Mouse (Mus musculus) liver, embryonic 13.5 days (tissue): ENCODE results near the gene Trappc6a. TPM values are rescaled to one million over a fixed set of nuclear protein-coding genes. Genes with fewer than 3 reads are reported as not detected.
"Not testable (repeated sequence)": the region's sequence is repeated elsewhere in the genome, so short reads cannot be mapped to it uniquely, and the experiment has no call there.

ENCODE experiments used
- ATAC-seq: fragments of 200-750 bp; cut with Nextera tagmentation; 2 replicates; pipeline ENCODE4 v1.8.0; 2017; ENCODE audit warnings: low read depth, mild to moderate bottlenecking, moderate number of reproducible peaks, moderate library complexity
- DNase-seq: peaks from one replicate; pipeline ENCODE4 v3.0.0; 2022
- H3K27ac ChIP-seq: fragments of 300-500 bp; sonication (generic); 2 replicates; pipeline ENCODE4 v1.5.1; 2015; ENCODE audit warnings: moderate library complexity, mild to moderate bottlenecking, inconsistent platforms
- H3K27me3 ChIP-seq: fragments of 300-500 bp; sonication (generic); 2 replicates; pipeline ENCODE4 v1.6.1; 2015; ENCODE audit warnings: mild to moderate bottlenecking, inconsistent platforms
- H3K36me3 ChIP-seq: fragments of 300-500 bp; sonication (generic); 2 replicates; pipeline ENCODE4 v1.6.1; 2015; ENCODE audit warnings: mild to moderate bottlenecking, inconsistent platforms
- H3K4me1 ChIP-seq: fragments of 300-500 bp; sonication (generic); replicated peaks from 2 replicates; pipeline ENCODE4 v1.6.1; 2015; ENCODE audit warnings: inconsistent platforms
- H3K4me2 ChIP-seq: fragments of 300-500 bp; sonication (generic); 2 replicates; pipeline ENCODE4 v1.6.1; 2015; ENCODE audit warnings: inconsistent platforms, mild to moderate bottlenecking, moderate library complexity
- H3K4me3 ChIP-seq: fragments of 300-500 bp; sonication (generic); replicated peaks from 2 replicates; pipeline ENCODE4 v1.5.1; 2015; ENCODE audit warnings: mild to moderate bottlenecking, inconsistent platforms
- H3K9ac ChIP-seq: fragments of 300-500 bp; sonication (generic); 2 replicates; pipeline ENCODE4 v1.6.1; 2015; ENCODE audit warnings: mild to moderate bottlenecking, inconsistent platforms
- H3K9me3 ChIP-seq: fragments of 300-500 bp; sonication (generic); replicated peaks from 2 replicates; pipeline ENCODE4 v1.6.1; 2016; ENCODE audit warnings: inconsistent platforms
- WGBS: fragments of 180-500 bp; shearing (Covaris S2); methylation state at CpG from one replicate; pipeline ENCODE4 v1.1.7; 2015; ENCODE audit not compliant: insufficient replicate concordance; 5-methylcytosine and 5-hydroxymethylcytosine counted together
- polyA plus RNA-seq: library from polyadenylated mRNA; unstranded; fragments of >200 nt; fragmentation: Nextera tagmentation; extraction: Ambion mirVana; gene quantifications from 2 replicates; pipeline ENCODE4 v1.2.1, GENCODE M21; 2015

The Trappc6a gene
- polyA plus RNA-seq, 1 experiment from 2014 or later: 45.2 TPM

- Histone ChIP-seq H3K4me3 (peak overlapping the region; percentile 79), H3K27ac (peak overlapping the region; percentile 82), H3K9me3 (no peaks in the 10 kb centered on the region), H3K27me3 (no peaks in the 10 kb centered on the region), H3K4me2 (peak overlapping the region; percentile 95), H3K36me3 (no peaks in the 10 kb centered on the region), H3K9ac (peak overlapping the region; percentile 81), H3K4me1 (peaks cover 40% of the 10 kb centered on the region)
- DNase-seq: no peak
- ATAC-seq: no peak
- WGBS: 3% methylated on average over 18 of the region's 18 CpGs
Measured at GRCm38 (mm10) chr7:19507612-19507981, 598 bp upstream of the Trappc6a start.

DNA sequence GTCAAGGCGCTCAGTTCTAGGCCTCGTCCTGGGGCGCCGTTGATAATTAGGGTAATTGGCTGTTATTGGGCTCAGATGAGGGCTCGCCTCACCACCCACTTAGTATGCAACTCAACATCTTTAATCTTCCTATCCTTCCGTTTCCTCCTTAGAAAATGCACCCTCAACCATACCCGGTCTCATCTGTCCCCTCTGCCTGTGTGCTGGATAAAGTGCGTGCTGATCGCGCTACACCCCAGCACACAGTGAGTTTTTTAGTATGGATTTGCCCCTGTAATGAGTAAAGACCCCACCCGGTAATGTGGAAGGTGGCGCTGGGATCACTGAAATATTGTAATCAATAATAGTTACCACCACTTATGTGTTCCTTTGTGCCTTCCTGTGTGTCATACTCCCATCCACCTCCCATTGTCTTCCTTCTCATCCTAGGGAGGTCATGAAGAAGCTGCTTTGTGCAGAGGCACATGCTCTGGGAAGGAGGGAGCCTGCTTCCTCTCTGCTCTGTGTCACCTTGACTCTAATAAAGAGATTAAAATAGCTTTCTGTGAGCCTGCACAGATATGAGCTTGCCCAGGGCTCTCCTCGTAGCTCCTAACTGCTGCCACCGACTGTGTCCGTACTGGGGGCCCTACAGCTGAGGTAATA lies 851 bp downstream of the Trappc6a start:
- Histone ChIP-seq H3K27ac (peak overlapping the region; percentile 44), H3K36me3 (no peaks in the 10 kb centered on the region), H3K4me1 (peaks cover 32% of the 10 kb centered on the region), H3K9me3 (no peaks in the 10 kb centered on the region), H3K27me3 (no peaks in the 10 kb centered on the region), H3K4me2 (peak overlapping the region; percentile 95), H3K4me3 (peak overlapping the region; percentile 79), H3K9ac (peak overlapping the region; percentile 81)
- 2% methylated on average over 15 of the region's 15 CpGs for whole genome bisulfite sequencing
- DNase-seq (no peak), ATAC-seq (peak; percentile 13; the same call in 1 of the 2 replicates)

GRCm38 (mm10) chr7:19509786-19510185 lies 1.6 kb downstream of the Trappc6a start:
- peak overlapping the region; percentile 95 for H3K4me2 ChIP-seq
- H3K4me1 ChIP-seq: peaks cover 32% of the 10 kb centered on the region
- no peaks in the 10 kb centered on the region for H3K36me3 ChIP-seq
- H3K4me3 ChIP-seq: peak overlapping the region; percentile 79
- H3K9me3 ChIP-seq: no peaks in the 10 kb centered on the region
- no peak overlapping the region for H3K9ac ChIP-seq
- 87% methylated on average over 7 of the region's 7 CpGs for WGBS
- no peak overlapping the region for H3K27ac ChIP-seq
- no peaks in the 10 kb centered on the region for H3K27me3 ChIP-seq
- no peak for ATAC-seq
- no peak for DNase-seq

GRCm38 (mm10) chr7:19511934-19512333 lies 3.7 kb downstream of the Trappc6a start:
- WGBS: 77% methylated on average over 6 of the region's 7 CpGs

DNA sequence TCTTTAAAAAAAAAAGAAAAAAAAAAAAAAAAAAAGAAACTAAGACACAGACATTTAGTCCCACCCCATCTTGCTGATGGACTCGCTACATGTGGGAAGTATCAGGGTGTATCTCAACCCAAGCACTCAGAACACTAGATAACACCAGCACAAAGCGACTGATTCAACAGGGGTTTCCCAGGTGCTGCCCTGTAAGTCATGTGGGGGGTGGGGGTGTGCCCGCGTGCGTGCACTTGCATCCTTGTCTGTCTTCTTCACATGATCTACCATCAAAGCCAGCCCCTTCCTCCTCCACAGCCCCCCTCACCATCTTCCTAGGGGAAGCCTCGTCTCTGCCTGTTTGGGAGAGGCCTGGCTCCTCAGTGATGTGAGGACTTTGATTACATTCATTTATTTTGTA lies 4.2 kb downstream of the Trappc6a start:
- Histone ChIP-seq H3K4me2 (no peak overlapping the region), H3K27ac (no peak overlapping the region), H3K4me1 (peaks cover 19% of the 10 kb centered on the region), H3K4me3 (no peak overlapping the region), H3K9ac (no peak overlapping the region), H3K27me3 (peaks cover 15% of the 10 kb centered on the region), H3K9me3 (no peaks in the 10 kb centered on the region), H3K36me3 (no peaks in the 10 kb centered on the region)
- WGBS: 60% methylated on average over 6 of the region's 6 CpGs
- ATAC-seq (no peak), DNase-seq (no peak)

More at GRCm38 (mm10) chr7:19511934-19512333, 3.7 kb downstream of the Trappc6a start:
- peaks cover 11% of the 10 kb centered on the region for H3K27me3 ChIP-seq
- H3K4me2 ChIP-seq, H3K9me3 ChIP-seq, DNase-seq, H3K27ac ChIP-seq, ATAC-seq, H3K9ac ChIP-seq, H3K36me3 ChIP-seq, H3K4me3 ChIP-seq: not testable (repeated sequence)
- H3K4me1 ChIP-seq: peaks cover 23% of the 10 kb centered on the region

DNA sequence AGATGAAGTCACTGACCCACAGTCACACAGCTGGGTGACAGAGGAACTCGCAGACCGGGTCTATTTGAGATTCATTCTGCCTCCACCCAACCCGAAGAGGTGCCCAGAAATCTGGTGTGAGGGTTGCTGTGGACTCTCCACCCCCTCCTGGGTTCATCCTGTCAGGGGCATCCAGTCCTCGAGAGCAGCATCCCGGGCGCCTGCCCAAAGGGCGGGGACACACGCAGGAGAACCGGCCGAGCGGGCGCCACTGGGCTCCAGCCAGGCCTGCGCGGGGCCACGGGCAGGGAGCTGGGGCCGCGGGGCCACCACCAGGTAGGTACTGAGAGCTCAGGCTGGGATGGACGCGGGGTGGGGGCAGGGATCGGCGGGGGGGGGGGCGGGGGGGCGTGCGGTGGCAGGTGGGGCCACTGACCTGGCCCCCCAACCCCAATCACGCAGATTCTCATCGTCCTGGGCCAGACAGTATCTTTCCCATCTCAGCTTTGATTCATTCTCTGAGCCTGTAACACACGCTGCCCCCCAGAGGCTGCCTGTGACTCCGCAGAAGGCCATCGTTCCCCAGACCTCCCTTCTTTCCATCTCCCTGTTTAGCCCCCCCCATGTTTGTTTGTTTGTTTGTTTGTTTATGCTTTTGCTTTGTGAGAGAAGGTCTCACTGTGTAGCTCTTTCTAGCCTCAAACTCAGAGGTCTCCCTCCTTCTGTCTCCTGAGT lies 9.6 kb downstream of the Trappc6a start, which contains the start of gene Nkpd1:
Gene Nkpd1, plus strand, starts transcription at position 187 of the 714 bp plus-strand sequence.
- no peak within 1 kb of the TSS for H3K9ac ChIP-seq
- no peaks in the 10 kb centered on the region for H3K36me3 ChIP-seq
- H3K27me3 ChIP-seq: peaks cover 70% of the 10 kb centered on the region
- peaks cover 15% of the 10 kb centered on the region for H3K4me1 ChIP-seq
- ATAC-seq (no peak), DNase-seq (no peak)
- H3K9me3 ChIP-seq: no peaks in the 10 kb centered on the region
- H3K4me3 ChIP-seq: no peak within 1 kb of the TSS
- no peak within 1 kb of the TSS for H3K27ac ChIP-seq
- 10% methylated on average over 23 of the region's 29 CpGs for WGBS
- H3K4me2 ChIP-seq: 0 out of 2 replicates have a peak within 1 kb of the TSS, but pooled peaks have one; percentile 14

- H3K4me1 ChIP-seq: peaks cover 32% of the 10 kb centered on the region
- WGBS: 3% methylated on average over 21 of the region's 23 CpGs
- DNase-seq (no peak), ATAC-seq (no peak)
- H3K9me3 ChIP-seq: no peaks in the 10 kb centered on the region
- H3K27me3 ChIP-seq: peaks cover 92% of the 10 kb centered on the region
- H3K9ac ChIP-seq: peak overlapping the region; percentile 51; the same call in 1 of the 2 replicates
- H3K27ac ChIP-seq: no peak overlapping the region
- H3K36me3 ChIP-seq: no peaks in the 10 kb centered on the region
- H3K4me2 ChIP-seq: peak overlapping the region; percentile 53
- peak overlapping the region; percentile 26 for H3K4me3 ChIP-seq
Measured at GRCm38 (mm10) chr7:19520032-19520431, 11.8 kb downstream of the Trappc6a start.

- H3K4me3 ChIP-seq: peak overlapping the region; percentile 33
- H3K4me2 ChIP-seq: peak overlapping the region; percentile 54
- H3K9me3 ChIP-seq: no peaks in the 10 kb centered on the region
- H3K9ac ChIP-seq: no peak overlapping the region
- 15% methylated on average over 72 of the region's 72 CpGs for WGBS
- peaks cover 28% of the 10 kb centered on the region for H3K4me1 ChIP-seq
- peaks cover 76% of the 10 kb centered on the region for H3K27me3 ChIP-seq
- H3K27ac ChIP-seq: no peak overlapping the region
- H3K36me3 ChIP-seq: no peaks in the 10 kb centered on the region
- DNase-seq (no peak), ATAC-seq (no peak)
Measured at GRCm38 (mm10) chr7:19523017-19523756, 15.0 kb downstream of the Trappc6a start.

DNA sequence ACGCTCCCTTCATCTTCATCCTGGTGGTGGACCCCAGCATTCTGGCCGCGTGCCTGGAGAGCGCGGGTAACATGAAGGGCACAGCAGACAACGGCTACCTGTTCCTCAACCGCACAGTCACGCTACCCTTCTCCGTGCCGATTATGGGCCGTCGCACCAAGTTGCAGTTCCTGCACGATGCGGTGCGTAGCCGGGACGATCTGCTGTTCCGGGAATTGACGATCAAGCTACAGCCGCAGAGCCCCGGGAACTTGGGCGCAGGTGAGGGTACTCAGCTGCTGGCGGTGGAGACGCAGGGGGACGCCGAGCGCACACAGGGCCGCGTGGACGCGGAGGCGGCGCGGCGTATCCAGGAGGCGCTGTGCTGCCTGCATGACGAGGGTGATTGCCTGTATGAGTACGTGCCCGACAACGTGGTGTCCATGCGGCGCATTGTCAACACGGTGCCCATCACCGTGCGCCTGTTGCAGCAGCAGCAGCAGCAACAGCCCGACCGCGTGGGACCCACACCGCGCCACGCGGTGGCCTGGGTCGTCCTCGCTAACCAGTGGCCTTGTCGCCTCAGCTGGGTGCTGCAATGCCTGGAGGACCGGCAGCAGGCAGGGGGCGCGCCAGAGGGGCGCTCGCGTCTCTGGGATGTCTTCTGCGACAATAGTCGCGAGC lies 15.7 kb downstream of the Trappc6a start:
- ATAC-seq (0 out of 2 replicates have a peak, but pooled peaks have one; percentile 16), DNase-seq (no peak)
- H3K36me3 ChIP-seq: peaks cover 6% of the 10 kb centered on the region; the same call in 1 of the 2 replicates
- H3K4me3 ChIP-seq: peak overlapping the region; percentile 33
- H3K27me3 ChIP-seq: peaks cover 69% of the 10 kb centered on the region
- no peaks in the 10 kb centered on the region for H3K9me3 ChIP-seq
- 2% methylated on average over 64 of the region's 64 CpGs for WGBS
- no peak overlapping the region for H3K9ac ChIP-seq
- peak overlapping the region; percentile 54 for H3K4me2 ChIP-seq
- H3K27ac ChIP-seq: no peak overlapping the region
- H3K4me1 ChIP-seq: peaks cover 28% of the 10 kb centered on the region

- WGBS: 22% methylated on average over 24 of the region's 24 CpGs
- Histone ChIP-seq H3K4me2 (peak overlapping the region; percentile 54), H3K27ac (no peak overlapping the region), H3K9me3 (no peaks in the 10 kb centered on the region), H3K9ac (no peak overlapping the region), H3K27me3 (peaks cover 63% of the 10 kb centered on the region), H3K36me3 (peaks cover 13% of the 10 kb centered on the region), H3K4me1 (peaks cover 27% of the 10 kb centered on the region), H3K4me3 (peak overlapping the region; percentile 33)
- DNase-seq: no peak
- no peak for ATAC-seq
Measured at GRCm38 (mm10) chr7:19524420-19525104, 16.4 kb downstream of the Trappc6a start.
